Mouse (Mus musculus): ENCODE data around the gene Heatr6.

Heatr6 gene

GRCm38 (mm10) chr11:83802166-83802565 is 48.7 kb downstream of the Heatr6 start:
- peak in 1 of 2 experiments; percentile 20 for DNase-seq (ENCODE audit: low spot score in 2 of 2)

GRCm38 (mm10) chr11:83802581-83802980 is 49.1 kb downstream of the Heatr6 start:
- no peak for DNase-seq (ENCODE audit: low spot score in 2 of 2)

- DNase-seq (ENCODE audit: low spot score in 2 of 2), result no peak
Measured at GRCm38 (mm10) chr11:83810441-83810840, 56.9 kb downstream of the Heatr6 start.

DNA sequence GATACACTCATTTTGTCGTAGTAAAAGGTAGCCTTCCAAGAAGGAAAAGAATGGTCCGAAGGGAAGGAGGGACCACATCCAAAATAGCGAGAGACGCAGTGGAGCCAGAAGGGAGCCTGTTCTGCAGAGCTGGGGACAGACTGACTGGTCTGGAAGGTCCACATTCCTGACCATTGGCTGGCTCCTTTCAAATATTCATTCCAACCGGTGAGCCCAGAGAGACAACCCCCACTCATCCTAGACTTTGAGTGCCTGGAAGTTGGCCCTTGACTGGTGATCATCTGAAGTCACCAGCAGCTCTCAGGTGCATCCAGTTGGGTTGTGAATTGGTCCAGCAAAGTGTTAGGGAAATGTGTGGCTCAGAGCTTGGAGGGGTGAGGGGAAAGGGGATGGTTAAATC is 61.7 kb downstream of the Heatr6 start:
- no peak for DNase-seq (ENCODE audit: low spot score in 2 of 2)

DNA sequence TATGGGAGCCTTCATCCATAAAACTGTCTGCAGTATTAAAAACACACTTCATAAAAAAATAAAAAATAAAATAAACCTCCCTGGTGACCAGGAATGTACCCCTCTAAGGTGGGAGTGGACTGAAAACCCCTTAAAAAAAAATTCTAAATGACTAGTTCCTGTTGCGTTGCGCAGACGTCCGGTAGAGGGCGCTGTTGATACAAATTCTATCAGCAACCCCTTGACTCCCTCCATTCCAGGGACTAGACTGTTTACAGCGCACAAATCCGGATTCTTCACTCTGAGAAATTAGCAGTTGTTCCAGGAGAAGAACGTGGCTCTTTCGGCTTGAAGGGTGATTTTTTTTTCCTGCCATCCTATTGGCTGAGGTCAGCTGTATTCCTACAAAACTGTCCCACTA is 62.1 kb downstream of the Heatr6 start:
- peak in 1 of 2 experiments; percentile 47 for DNase-seq (ENCODE audit: low spot score in 2 of 2)

GRCm38 (mm10) chr11:83817048-83817447 is 63.6 kb downstream of the Heatr6 start:
- DNase-seq (ENCODE audit: low spot score in 2 of 2), result no peak

- DNase-seq (ENCODE audit: low spot score in 2 of 2), result no peak
Measured at GRCm38 (mm10) chr11:83817994-83818393, 64.5 kb downstream of the Heatr6 start.

- DNase-seq (ENCODE audit: low spot score in 2 of 2), result no peak
Measured at GRCm38 (mm10) chr11:83818591-83819127, 65.2 kb downstream of the Heatr6 start.

GRCm38 (mm10) chr11:83819806-83820483 is 66.4 kb downstream of the Heatr6 start:
- no peak for DNase-seq (ENCODE audit: low spot score in 2 of 2)

DNA sequence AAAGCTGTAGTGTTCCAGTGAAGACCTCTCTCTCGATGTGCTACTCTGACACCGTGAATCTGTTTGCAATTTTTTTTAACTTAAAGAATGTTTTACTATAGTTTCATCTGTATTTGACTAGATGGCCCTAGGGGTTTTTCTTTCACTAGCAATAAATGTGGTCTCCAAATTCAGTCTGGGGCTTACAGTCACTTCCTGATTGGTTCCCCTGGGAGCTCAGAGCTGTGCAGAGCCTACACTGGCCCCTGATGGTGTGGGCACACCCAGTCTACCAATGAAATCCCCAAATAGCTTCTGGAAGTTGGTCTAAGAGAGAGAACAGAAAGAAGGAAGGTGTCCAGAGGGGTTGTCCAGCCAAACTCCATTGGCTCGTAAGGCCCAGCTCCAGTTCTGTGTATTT is 72.6 kb downstream of the Heatr6 start:
- DNase-seq (ENCODE audit: low spot score in 2 of 2), result no peak

DNA sequence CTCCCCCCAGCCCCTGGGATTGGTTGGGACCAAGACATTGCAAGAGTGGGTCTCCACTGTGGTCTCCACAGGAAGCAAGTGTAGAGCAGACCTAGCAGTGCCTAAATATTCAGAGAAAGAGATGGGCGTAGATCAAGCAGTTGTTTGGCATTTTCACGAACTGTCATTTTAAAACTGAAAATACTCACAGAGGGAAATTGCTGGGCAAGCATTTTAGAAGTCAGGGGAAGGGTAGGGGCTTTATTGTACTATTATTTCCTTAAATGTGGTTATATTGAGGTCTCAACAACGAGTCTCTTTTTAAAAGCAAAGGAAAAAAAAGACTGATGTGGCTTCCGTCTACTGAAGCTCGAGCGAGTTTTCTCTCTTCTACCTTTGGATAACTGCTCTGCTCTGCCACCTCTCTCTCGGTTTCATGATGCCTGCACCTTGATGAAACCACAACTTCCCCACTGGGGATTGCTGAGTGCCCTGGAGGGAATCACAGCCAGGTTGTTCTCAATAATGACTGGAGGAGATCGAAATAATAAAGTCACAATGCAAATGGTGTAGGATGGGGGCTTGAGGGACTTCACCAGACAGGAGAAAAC is 75.2 kb downstream of the Heatr6 start:
- DNase-seq (ENCODE audit: low spot score in 2 of 2), result peak in 1 of 2 experiments; percentile 21

- DNase-seq (ENCODE audit: low spot score in 2 of 2), result peak in 1 of 2 experiments; percentile 19
Measured at GRCm38 (mm10) chr11:83832389-83832788, 78.9 kb downstream of the Heatr6 start.
